Mouse (Mus musculus) CH12.LX (cell line): ENCODE measurements around the gene Ptprg.

ENCODE experiments used
- CHD2 ChIP-seq: IDR thresholded peaks from 2 replicates; pipeline ENCODE4 v1.6.1; 2011; ENCODE audit warnings: low read length, improper control_type of control experiment
- CTCF ChIP-seq, 2 experiments: IDR thresholded peaks in 1 of 2; conservative IDR thresholded peaks in 1 of 2; 2 replicates each; pipeline ENCODE4 v1.5.1; 2011 to 2012; ENCODE audit warnings: low read depth in 2 of 2, low read length in 2 of 2, improper control_type of control experiment in 1 of 2, inconsistent platforms in 1 of 2, mild to moderate bottlenecking in 1 of 2, moderate library complexity in 1 of 2
- EP300 ChIP-seq: IDR thresholded peaks from 2 replicates; pipeline ENCODE4 v1.6.1; 2011; ENCODE audit warnings: low read length, improper control_type of control experiment
- MAFK ChIP-seq: IDR thresholded peaks from 2 replicates; pipeline ENCODE4 v1.6.1; 2011; ENCODE audit warnings: low read length, improper control_type of control experiment; ENCODE audit not compliant: insufficient replicate concordance
- NELFE ChIP-seq: IDR thresholded peaks from 2 replicates; pipeline ENCODE4 v1.6.1; 2011; ENCODE audit warnings: low read depth, low read length, improper control_type of control experiment
- POLR2A ChIP-seq: IDR thresholded peaks from 2 replicates; pipeline ENCODE4 v1.6.1; 2011; ENCODE audit warnings: low read depth, mild to moderate bottlenecking, improper control_type of control experiment, low read length
- TBP ChIP-seq: conservative IDR thresholded peaks from 2 replicates; pipeline ENCODE4 v1.6.1; 2011; ENCODE audit warnings: low read depth, low read length, improper control_type of control experiment
- USF1 ChIP-seq: IDR thresholded peaks from 2 replicates; pipeline ENCODE4 v1.6.1; 2014; ENCODE audit warnings: low read depth, mild to moderate bottlenecking, inconsistent platforms, low read length, improper control_type of control experiment
- ZC3H11A ChIP-seq: IDR thresholded peaks from 2 replicates; pipeline ENCODE4 v1.6.1; 2012; ENCODE audit warnings: low read depth, mild to moderate bottlenecking, inconsistent platforms, low read length, improper control_type of control experiment

DNA sequence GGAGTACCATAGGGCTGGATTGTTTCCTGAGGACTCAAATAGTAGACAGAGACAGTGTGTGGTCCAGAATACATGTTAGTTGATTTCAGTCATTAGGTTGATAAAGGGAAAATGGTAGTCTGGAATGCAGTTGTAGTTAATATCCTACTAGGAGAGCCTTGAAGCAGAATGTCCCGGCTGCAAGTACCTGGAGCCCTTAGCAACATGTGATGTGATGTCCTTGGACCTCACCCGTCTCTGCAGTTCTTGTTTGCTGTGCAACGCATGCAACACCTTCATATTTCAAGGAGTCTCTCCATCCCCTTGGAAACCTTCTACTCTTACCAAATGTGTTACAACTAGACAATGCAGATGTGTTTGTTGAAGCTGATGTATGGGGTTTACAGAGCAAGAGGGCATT, 280.3 kb downstream of the Ptprg start:
- TF ChIP-seq POLR2A, result no peak
- TF ChIP-seq EP300, result no peak
- no peak for TF ChIP-seq USF1
- TF ChIP-seq MAFK, result no peak
- TF ChIP-seq CTCF (conservative IDR thresholded peaks at IDR 0.05 in 1 of 2, IDR thresholded peaks at IDR 0.05 in 1 of 2; ENCODE audit: low read depth in 2 of 2, low read length in 2 of 2), result no peak
- no peak for TF ChIP-seq TBP
- no peak for TF ChIP-seq CHD2
- no peak for TF ChIP-seq NELFE
- TF ChIP-seq ZC3H11A, result no peak
